Mouse (Mus musculus) kidney, adult 2 months (tissue): ENCODE results near the gene Gtpbp3.

Source experiments
- CTCF ChIP-seq: fragments of 200-500 bp; conservative IDR thresholded peaks from 2 replicates; pipeline ENCODE4 v1.5.1; 2011; ENCODE audit warnings: low read depth, mild to moderate bottlenecking, control low read depth, low read length, moderate library complexity, mixed read lengths; ENCODE audit not compliant: insufficient read depth, insufficient read length
- POLR2A ChIP-seq: fragments of 200-500 bp; IDR thresholded peaks from one replicate; pipeline ENCODE4 v1.6.1; 2011; ENCODE audit warnings: low read depth, low read length, control low read depth

GRCm38 (mm10) chr8:71451337-71451736, 36.6 kb upstream of the Gtpbp3 start:
- no peak for TF ChIP-seq CTCF
- TF ChIP-seq POLR2A = no peak
